Mouse (Mus musculus) embryo, embryonic 9.5 days (tissue): ENCODE measurements around the gene Olfr8.
"Not testable (repeated sequence)": the region's sequence is repeated elsewhere in the genome, so short reads cannot be mapped to it uniquely, and the experiment has no call there.

Source experiments
- DNase-seq: peaks from one replicate; pipeline ENCODE4 v3.0.0-alpha.2; 2017; ENCODE audit errors: extremely low spot score

Gene Olfr8

DNA sequence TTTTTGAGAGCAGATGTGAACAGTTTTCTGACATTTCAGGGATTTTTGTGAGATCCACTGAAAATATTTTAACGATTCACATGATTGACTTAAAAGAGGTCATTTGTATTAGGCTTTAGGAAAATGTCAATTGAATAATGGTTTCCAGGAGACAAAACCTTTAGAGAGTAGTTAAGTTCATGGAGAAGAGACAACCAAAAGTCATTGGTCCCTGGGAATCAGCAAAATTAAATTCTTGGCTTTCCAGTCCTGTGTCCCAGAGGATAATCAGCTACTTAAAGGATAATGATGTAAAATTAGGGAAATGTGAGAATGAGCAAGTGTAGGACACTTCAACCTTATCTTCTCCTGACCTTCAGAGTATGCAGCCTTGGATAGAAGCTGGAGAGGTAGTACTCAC lies at the start of gene Olfr8:
TSS of gene Olfr8 (plus strand) at position 301 of the 400 bp plus-strand sequence.
- not testable (repeated sequence) for DNase-seq

GRCm38 (mm10) chr10:78912871-78913270 lies 37.6 kb upstream of the Olfr8 start, which contains the start of gene Olfr1354:
Gene Olfr1354 (plus strand): TSS chr10:78913171.
- DNase-seq, result not testable (repeated sequence)

GRCm38 (mm10) chr10:78963009-78963408 lies 12.6 kb downstream of the Olfr8 start, which contains the start of gene Olfr1353:
Gene Olfr1353 (plus strand): TSS chr10:78963309.
- not testable (repeated sequence) for DNase-seq

DNA sequence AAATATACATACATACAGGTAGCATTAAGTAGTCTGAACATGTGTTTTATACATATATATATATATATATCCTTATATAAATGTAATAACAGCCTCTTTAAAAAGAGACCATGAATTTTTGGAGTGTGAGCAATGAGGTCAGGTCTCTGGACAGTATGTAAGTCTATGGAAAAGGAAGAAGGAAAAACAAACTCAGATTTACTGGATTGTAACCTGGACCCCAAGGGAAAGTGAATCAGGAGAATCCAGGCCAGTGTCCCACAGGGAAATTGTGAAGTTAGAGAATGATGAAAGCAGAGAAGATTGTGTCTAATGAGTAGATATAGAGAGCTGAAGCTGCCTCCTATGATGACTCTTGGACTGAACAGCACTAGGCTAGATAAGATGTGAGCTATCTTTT lies 30.3 kb downstream of the Olfr8 start, which contains the start of gene Olfr1352:
TSS of gene Olfr1352 (plus strand) at position 301 of the 400 bp plus-strand sequence.
- DNase-seq, result no peak
